Mouse (Mus musculus) spleen, embryonic (tissue): ENCODE data around the gene Themis.

Experiments used
- CTCF ChIA-PET: fragments of 350-600 bp; sonication (Branson Sonifier 250); formaldehyde crosslinking; loops from one replicate; lab custom pipeline; 2022; lab: Charles Lee

The Themis gene

DNA sequence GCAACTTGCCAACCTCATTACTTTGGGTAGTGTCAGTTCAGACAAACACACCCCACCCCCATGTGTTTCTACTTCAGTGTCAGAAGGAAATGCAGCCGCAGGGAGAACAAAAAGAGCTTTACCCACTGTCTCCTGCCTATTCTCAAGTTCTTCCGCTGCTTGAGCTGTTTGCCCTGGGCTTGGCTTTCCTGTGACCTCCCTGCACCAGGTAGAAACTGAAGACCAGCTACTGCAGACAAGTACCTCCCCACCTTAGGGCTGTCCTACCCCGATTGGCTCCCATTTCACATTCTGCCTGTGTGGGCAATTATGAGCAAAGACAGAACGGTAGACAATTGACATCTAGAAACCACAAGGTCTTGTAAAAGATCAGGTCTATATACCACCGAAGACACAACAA, at the start of gene Themis:
Themis (plus strand) TSS at position 100 of the 400 bp plus-strand sequence.
- CTCF ChIA-PET: no interaction called here

GRCm38 (mm10) chr10:28619415-28619814, 48.7 kb upstream of the Themis start:
- CTCF ChIA-PET: interaction anchor here (0.7 kb wide), 1 partner anchor 122 kb away, joined by 6 read pairs; no protein-coding TSS in a partner anchor

DNA sequence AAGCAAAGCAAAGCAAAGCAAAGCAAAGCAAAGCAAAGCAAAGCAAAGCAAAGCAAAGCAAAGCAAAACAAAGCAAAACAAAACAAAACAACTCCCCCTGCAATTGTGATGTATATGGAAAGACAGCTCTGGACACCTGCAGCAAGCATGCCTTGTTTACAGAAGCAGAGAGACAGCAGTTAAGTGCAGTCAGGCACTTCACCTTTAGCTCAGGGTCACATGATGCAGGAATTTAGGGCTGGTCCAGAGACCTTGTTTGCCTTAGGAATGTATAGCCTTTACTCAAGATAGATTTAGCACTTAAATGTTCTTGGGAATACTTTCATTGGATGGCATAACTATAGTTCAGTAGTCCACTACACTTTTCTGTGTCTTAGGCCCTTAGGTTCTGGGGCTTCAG, 32.1 kb upstream of the Themis start:
- CTCF ChIA-PET: no interaction called here

DNA sequence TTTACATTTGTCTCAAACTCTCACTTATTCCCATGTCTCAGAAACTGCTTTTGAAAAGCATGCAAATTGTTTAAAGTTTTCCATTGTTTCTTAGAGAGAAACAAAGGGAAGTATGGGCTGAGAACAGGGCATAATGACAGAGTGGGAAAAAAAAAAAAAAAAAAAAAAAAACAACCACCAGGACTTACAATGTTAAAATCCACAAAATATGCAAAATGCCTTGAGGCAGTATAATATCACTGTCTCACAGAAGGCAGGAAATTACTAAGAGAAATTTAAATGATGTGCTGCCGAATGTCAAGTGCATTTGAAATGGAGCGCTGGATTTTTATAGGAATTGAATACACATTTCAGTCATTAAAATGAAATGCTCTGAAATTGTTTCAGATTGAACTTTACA, 26.3 kb upstream of the Themis start:
- CTCF ChIA-PET: no interaction called here

- CTCF ChIA-PET: no interaction called here
Observed at GRCm38 (mm10) chr10:28647855-28648254, 20.3 kb upstream of the Themis start.

- CTCF ChIA-PET: no interaction called here
Observed at GRCm38 (mm10) chr10:28649109-28649899, 18.9 kb upstream of the Themis start.

- CTCF ChIA-PET: no interaction called here
Observed at GRCm38 (mm10) chr10:28649900-28650160, 18.3 kb upstream of the Themis start.

DNA sequence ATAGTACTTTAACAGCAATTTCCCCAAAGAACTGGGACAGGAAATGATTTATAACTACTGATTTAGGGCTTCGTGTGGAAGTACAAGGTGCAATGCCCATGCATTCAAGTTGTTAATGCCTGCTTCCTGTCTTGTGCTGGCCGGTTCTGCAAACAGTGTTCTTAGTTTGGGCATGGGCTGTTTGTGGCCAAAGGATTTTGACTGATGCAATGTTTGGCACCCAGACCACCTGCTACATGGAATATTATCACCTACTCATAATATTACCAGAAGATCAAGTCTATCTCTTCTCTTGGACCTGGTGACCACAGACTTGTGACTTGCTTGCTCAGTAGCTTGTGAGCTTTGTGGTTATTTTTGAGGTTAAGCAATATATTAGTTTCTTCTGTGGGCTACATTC, 16.2 kb upstream of the Themis start:
- CTCF ChIA-PET: no interaction called here

DNA sequence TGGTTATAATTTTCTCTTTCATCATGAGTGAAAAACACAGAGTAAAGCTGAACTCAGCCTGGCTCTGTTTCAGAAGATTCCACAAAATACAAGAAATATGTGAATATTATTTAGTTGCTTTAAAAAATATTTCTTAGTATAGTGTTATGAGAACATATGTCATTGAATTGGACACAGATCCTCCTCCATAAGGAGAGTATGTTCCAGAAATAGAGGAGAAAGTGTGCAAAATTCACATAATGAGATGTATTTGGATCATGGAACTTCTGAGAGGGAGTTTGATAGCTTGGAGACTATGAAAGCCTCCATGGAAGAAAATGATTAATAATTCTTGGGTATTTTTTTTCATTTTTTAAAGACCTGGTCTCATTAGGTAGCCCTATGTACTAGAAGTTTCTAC, 13.4 kb upstream of the Themis start:
- CTCF ChIA-PET: no interaction called here

- CTCF ChIA-PET: no interaction called here
Observed at GRCm38 (mm10) chr10:28665141-28665540, 3.0 kb upstream of the Themis start.

- CTCF ChIA-PET: interaction anchor here (0.7 kb wide), 1 partner anchor 1777 kb away, joined by 5 read pairs; no protein-coding TSS in a partner anchor
Observed at GRCm38 (mm10) chr10:28673931-28674330, 5.8 kb downstream of the Themis start.

GRCm38 (mm10) chr10:28675337-28675736, 7.2 kb downstream of the Themis start:
- CTCF ChIA-PET: no interaction called here

DNA sequence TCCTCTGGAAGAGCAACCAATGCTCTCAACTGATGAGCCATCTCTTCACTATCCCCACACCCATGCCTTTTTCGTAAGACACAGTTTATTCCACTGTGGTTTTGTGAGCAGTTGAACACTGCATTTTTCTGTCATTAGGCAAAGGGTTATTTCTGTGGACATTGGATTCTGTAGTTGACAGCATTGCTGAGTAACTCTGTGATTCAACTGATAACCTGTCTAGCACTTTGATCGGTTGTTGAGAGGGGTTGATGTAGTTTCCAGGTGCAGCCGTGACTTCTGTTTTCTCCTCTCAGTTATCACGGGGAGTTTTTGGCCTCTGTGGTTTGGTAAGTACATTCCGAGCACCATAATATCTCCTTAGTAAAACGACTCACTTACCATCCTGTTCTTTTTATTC, 26.8 kb downstream of the Themis start:
- CTCF ChIA-PET: no interaction called here

GRCm38 (mm10) chr10:28696032-28696431, 27.9 kb downstream of the Themis start:
- CTCF ChIA-PET: no interaction called here

- CTCF ChIA-PET: no interaction called here
Observed at GRCm38 (mm10) chr10:28698175-28698574, 30.0 kb downstream of the Themis start.

DNA sequence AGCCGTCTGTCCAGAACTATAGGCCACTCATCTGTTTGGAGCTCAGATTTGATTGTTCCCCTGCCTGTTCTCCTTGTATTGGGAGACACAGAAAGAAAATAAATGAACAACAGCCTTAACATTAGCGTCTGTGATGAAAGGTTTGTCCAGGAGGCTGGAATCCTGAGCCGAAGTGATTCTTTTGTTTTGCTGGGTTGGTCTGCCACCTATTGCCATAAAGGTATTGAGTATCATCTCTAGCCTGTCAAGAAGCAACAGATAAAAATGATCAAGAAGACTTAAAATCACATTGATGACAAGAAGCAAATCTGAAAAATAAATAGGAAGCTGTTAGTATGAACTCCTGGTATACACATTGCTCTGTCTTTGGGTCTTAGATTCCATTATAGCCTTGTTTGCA, 53.7 kb downstream of the Themis start:
- CTCF ChIA-PET: no interaction called here

- CTCF ChIA-PET: no interaction called here
Observed at GRCm38 (mm10) chr10:28723266-28723665, 55.1 kb downstream of the Themis start.

DNA sequence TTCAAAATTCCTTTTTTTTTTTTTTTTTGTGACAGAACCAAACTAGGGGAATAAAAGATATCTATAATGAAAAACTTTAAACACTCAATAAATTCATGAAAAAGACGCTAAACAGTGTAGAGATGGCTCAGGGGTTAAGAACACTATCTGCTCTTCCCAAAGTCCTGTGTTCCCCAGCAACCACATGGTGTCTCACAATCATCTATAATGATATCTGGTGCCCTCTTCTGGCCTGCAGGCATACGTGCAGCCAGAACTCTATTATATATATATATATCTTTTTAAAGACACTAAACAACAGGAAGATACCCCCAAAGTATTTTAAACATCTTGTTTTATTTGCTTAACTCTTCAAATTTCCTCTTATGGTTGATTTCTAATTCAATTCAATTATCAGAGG, 62.0 kb downstream of the Themis start:
- CTCF ChIA-PET: no interaction called here

GRCm38 (mm10) chr10:28737953-28738352, 69.8 kb downstream of the Themis start:
- CTCF ChIA-PET: no interaction called here

GRCm38 (mm10) chr10:28746426-28746825, 78.3 kb downstream of the Themis start:
- CTCF ChIA-PET: no interaction called here

DNA sequence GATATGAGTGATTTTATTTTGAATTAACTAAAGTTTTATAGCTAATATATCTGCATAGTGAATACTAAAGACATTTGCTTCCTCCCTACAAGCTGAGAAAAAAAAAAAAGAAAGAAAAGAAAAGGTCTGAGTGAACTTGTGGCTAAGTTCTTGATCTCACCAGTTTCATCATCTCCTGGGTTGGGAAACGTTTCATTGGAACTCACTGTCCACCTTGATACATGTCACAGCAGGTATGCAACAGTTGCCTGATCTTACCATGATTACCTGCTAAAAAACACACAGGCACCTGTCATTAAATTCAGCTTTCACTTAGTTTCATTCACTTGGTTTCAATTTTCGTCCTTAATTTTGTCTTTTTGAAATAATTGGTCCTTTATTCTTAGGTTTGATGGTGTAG, 85.2 kb downstream of the Themis start:
- CTCF ChIA-PET: interaction anchor here (0.6 kb wide), 1 partner anchor 451 kb away, joined by 6 read pairs; no protein-coding TSS in a partner anchor

- CTCF ChIA-PET: no interaction called here
Observed at GRCm38 (mm10) chr10:28754927-28755326, 86.8 kb downstream of the Themis start.

GRCm38 (mm10) chr10:28776777-28777402, 108.7 kb downstream of the Themis start:
- CTCF ChIA-PET: no interaction called here
